Mouse (Mus musculus) hindbrain, embryonic 12.5 days (tissue): ENCODE data around the gene Dmrta2. TPM values are rescaled to one million over a fixed set of nuclear protein-coding genes. Genes with fewer than 3 reads are reported as not detected.

Experiments
- ATAC-seq: fragments of 200-750 bp; cut with Nextera tagmentation; 2 replicates; pipeline ENCODE4 v1.8.0; 2017; ENCODE audit warnings: moderate TSS enrichment; ENCODE audit not compliant: low FRiP score
- H3K27ac ChIP-seq: fragments of 300-500 bp; sonication (generic); 2 replicates; pipeline ENCODE4 v1.5.1; 2016; ENCODE audit warnings: mild to moderate bottlenecking
- H3K27me3 ChIP-seq: fragments of 300-500 bp; sonication (generic); 2 replicates; pipeline ENCODE4 v1.6.1; 2016; ENCODE audit warnings: mild to moderate bottlenecking
- H3K36me3 ChIP-seq: fragments of 300-500 bp; sonication (generic); 2 replicates; pipeline ENCODE4 v1.6.1; 2016; ENCODE audit warnings: mild to moderate bottlenecking
- H3K4me1 ChIP-seq: fragments of 300-500 bp; sonication (generic); 2 replicates; pipeline ENCODE4 v1.6.1; 2016
- H3K4me2 ChIP-seq: fragments of 300-500 bp; sonication (generic); replicated peaks from 2 replicates; pipeline ENCODE4 v1.6.1; 2016; ENCODE audit warnings: mild to moderate bottlenecking
- H3K4me3 ChIP-seq: fragments of 300-500 bp; sonication (generic); 2 replicates; pipeline ENCODE4 v1.5.1; 2016; ENCODE audit warnings: mild to moderate bottlenecking
- H3K9ac ChIP-seq: fragments of 300-500 bp; sonication (generic); 2 replicates; pipeline ENCODE4 v1.6.1; 2016; ENCODE audit warnings: mild to moderate bottlenecking, moderate library complexity
- H3K9me3 ChIP-seq: fragments of 300-500 bp; sonication (generic); replicated peaks from 2 replicates; pipeline ENCODE4 v1.6.1; 2016; ENCODE audit warnings: mild to moderate bottlenecking
- WGBS: fragments of 180-500 bp; shearing (Covaris S2); methylation state at CpG from one replicate; pipeline ENCODE4 v1.1.7; 2016; 5-methylcytosine and 5-hydroxymethylcytosine counted together
- polyA plus RNA-seq: library from polyadenylated mRNA; unstranded; fragments of >200 nt; fragmentation: Nextera tagmentation; extraction: Ambion mirVana; gene quantifications from 2 replicates; pipeline ENCODE4 v1.2.1, GENCODE M21; 2016

Dmrta2 gene
- polyA plus RNA-seq, 1 experiment from 2014 or later = 0.21 TPM

- H3K9me3 ChIP-seq = no peaks in the 10 kb centered on the region
- peaks cover 96% of the 10 kb centered on the region for H3K27me3 ChIP-seq
- H3K9ac ChIP-seq = no peak overlapping the region
- no peaks in the 10 kb centered on the region for H3K36me3 ChIP-seq
- no peak for ATAC-seq
- peak overlapping the region; percentile 47 for H3K4me2 ChIP-seq
- no peak overlapping the region for H3K27ac ChIP-seq
- H3K4me1 ChIP-seq = peaks cover 36% of the 10 kb centered on the region
- peak overlapping the region; percentile 31 for H3K4me3 ChIP-seq
- under 1% methylated on average over 77 of the region's 99 CpGs for WGBS
These were observed 4.2 kb downstream of the Dmrta2 start for GRCm38 (mm10) chr4:109981871-109982680.

- 1% methylated on average over 26 of the region's 30 CpGs for WGBS
- no peaks in the 10 kb centered on the region for H3K36me3 ChIP-seq
- no peaks in the 10 kb centered on the region for H3K9me3 ChIP-seq
- no peak for ATAC-seq
- H3K4me2 ChIP-seq = peak overlapping the region; percentile 47
- peaks cover 29% of the 10 kb centered on the region for H3K4me1 ChIP-seq
- no peak overlapping the region for H3K9ac ChIP-seq
- peaks cover 96% of the 10 kb centered on the region for H3K27me3 ChIP-seq
- H3K27ac ChIP-seq = no peak overlapping the region
- no peak overlapping the region for H3K4me3 ChIP-seq
These were observed 4.9 kb downstream of the Dmrta2 start for GRCm38 (mm10) chr4:109982681-109983265.

- H3K27ac ChIP-seq = no peak overlapping the region
- H3K27me3 ChIP-seq = peaks cover 96% of the 10 kb centered on the region
- no peak overlapping the region for H3K9ac ChIP-seq
- 1% methylated on average over 49 of the region's 49 CpGs for WGBS
- H3K4me2 ChIP-seq = no peak overlapping the region
- H3K9me3 ChIP-seq = no peaks in the 10 kb centered on the region
- H3K36me3 ChIP-seq = no peaks in the 10 kb centered on the region
- H3K4me1 ChIP-seq = peaks cover 23% of the 10 kb centered on the region
- H3K4me3 ChIP-seq = no peak overlapping the region
- 0 out of 2 replicates have a peak, but pooled peaks have one; percentile 12 for ATAC-seq
These were observed 5.6 kb downstream of the Dmrta2 start for GRCm38 (mm10) chr4:109983281-109984001.

GRCm38 (mm10) chr4:109984011-109984411 lies 6.2 kb downstream of the Dmrta2 start:
- H3K4me3 ChIP-seq = no peak overlapping the region
- no peaks in the 10 kb centered on the region for H3K9me3 ChIP-seq
- no peak overlapping the region for H3K27ac ChIP-seq
- WGBS = under 1% methylated on average over 24 of the region's 24 CpGs
- H3K4me2 ChIP-seq = no peak overlapping the region
- ATAC-seq = peak; percentile 15; the same call in 1 of the 2 replicates
- H3K4me1 ChIP-seq = peaks cover 21% of the 10 kb centered on the region
- H3K9ac ChIP-seq = no peak overlapping the region
- H3K27me3 ChIP-seq = peaks cover 96% of the 10 kb centered on the region
- no peaks in the 10 kb centered on the region for H3K36me3 ChIP-seq

- 3% methylated on average over 38 of the region's 38 CpGs for WGBS
- Histone ChIP-seq H3K4me1 (peaks cover 20% of the 10 kb centered on the region), H3K9me3 (no peaks in the 10 kb centered on the region), H3K27ac (no peak overlapping the region), H3K4me2 (no peak overlapping the region), H3K4me3 (no peak overlapping the region), H3K9ac (no peak overlapping the region), H3K36me3 (no peaks in the 10 kb centered on the region), H3K27me3 (peaks cover 96% of the 10 kb centered on the region)
- no peak for ATAC-seq
These were observed 6.9 kb downstream of the Dmrta2 start for GRCm38 (mm10) chr4:109984496-109985423.

GRCm38 (mm10) chr4:109985424-109986172 lies 7.7 kb downstream of the Dmrta2 start:
- no peak for ATAC-seq
- Histone ChIP-seq H3K9ac (no peak overlapping the region), H3K4me2 (no peak overlapping the region), H3K27ac (no peak overlapping the region), H3K4me1 (peaks cover 14% of the 10 kb centered on the region), H3K36me3 (no peaks in the 10 kb centered on the region), H3K9me3 (no peaks in the 10 kb centered on the region), H3K27me3 (peaks cover 95% of the 10 kb centered on the region), H3K4me3 (no peak overlapping the region)
- WGBS = 3% methylated on average over 16 of the region's 16 CpGs

GRCm38 (mm10) chr4:109986301-109986700 lies 8.4 kb downstream of the Dmrta2 start:
- Histone ChIP-seq H3K4me3 (no peak overlapping the region), H3K27me3 (peaks cover 93% of the 10 kb centered on the region), H3K4me1 (peaks cover 14% of the 10 kb centered on the region), H3K9ac (no peak overlapping the region), H3K27ac (no peak overlapping the region), H3K4me2 (no peak overlapping the region), H3K9me3 (no peaks in the 10 kb centered on the region), H3K36me3 (no peaks in the 10 kb centered on the region)
- WGBS = 3% methylated on average over 9 of the region's 9 CpGs
- no peak for ATAC-seq

GRCm38 (mm10) chr4:109986748-109987355 lies 9.0 kb downstream of the Dmrta2 start:
- ATAC-seq = no peak
- no peak overlapping the region for H3K4me3 ChIP-seq
- H3K27ac ChIP-seq = no peak overlapping the region
- H3K4me1 ChIP-seq = peaks cover 12% of the 10 kb centered on the region
- no peaks in the 10 kb centered on the region for H3K9me3 ChIP-seq
- 5% methylated on average over 13 of the region's 13 CpGs for WGBS
- H3K9ac ChIP-seq = no peak overlapping the region
- H3K36me3 ChIP-seq = no peaks in the 10 kb centered on the region
- H3K4me2 ChIP-seq = no peak overlapping the region
- H3K27me3 ChIP-seq = peaks cover 91% of the 10 kb centered on the region

- WGBS = 2% methylated on average over 20 of the region's 20 CpGs
- no peak for ATAC-seq
- H3K4me2 ChIP-seq = no peak overlapping the region
- H3K27me3 ChIP-seq = peaks cover 91% of the 10 kb centered on the region
- no peak overlapping the region for H3K9ac ChIP-seq
- H3K4me1 ChIP-seq = peaks cover 5% of the 10 kb centered on the region; the same call in 1 of the 2 replicates
- no peak overlapping the region for H3K27ac ChIP-seq
- no peaks in the 10 kb centered on the region for H3K9me3 ChIP-seq
- H3K4me3 ChIP-seq = no peak overlapping the region
- H3K36me3 ChIP-seq = no peaks in the 10 kb centered on the region
These were observed 9.9 kb downstream of the Dmrta2 start for GRCm38 (mm10) chr4:109987560-109988362.

- Histone ChIP-seq H3K4me1 (peaks cover 4% of the 10 kb centered on the region; the same call in 1 of the 2 replicates), H3K36me3 (no peaks in the 10 kb centered on the region), H3K27ac (no peak overlapping the region), H3K4me2 (no peak overlapping the region), H3K9ac (no peak overlapping the region), H3K27me3 (peaks cover 93% of the 10 kb centered on the region), H3K9me3 (no peaks in the 10 kb centered on the region), H3K4me3 (no peak overlapping the region)
- no peak for ATAC-seq
- WGBS = 13% methylated on average over 5 of the region's 5 CpGs
These were observed 10.6 kb downstream of the Dmrta2 start for GRCm38 (mm10) chr4:109988411-109988810.
